Mouse (Mus musculus) kidney, adult 8-10 months (tissue): ENCODE measurements around the gene Bcl9.

Experiments
- DNase-seq, 2 experiments: peaks; one replicate each; pipeline ENCODE4 v3.0.0; 2022

Bcl9 gene

DNA sequence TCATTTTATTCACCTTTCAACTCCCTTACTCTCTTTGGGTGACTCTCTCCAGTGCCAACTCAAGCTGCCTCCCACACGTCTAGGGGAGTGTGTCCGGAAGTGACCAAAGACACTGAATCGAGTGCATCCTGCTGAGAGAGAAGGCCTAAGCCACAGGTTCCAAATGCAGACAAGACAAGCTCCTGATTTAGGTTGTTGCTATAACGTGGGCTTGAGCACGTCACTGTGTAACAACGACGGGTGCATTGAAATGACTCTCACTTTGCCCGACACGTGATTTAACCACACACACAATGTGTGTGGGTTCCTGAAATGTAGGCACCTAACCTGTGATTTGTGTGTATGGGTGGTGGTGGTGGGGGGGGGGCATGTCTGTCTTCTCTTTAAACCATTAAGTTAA is 3.4 kb downstream of the Bcl9 start:
- no peak for DNase-seq

DNA sequence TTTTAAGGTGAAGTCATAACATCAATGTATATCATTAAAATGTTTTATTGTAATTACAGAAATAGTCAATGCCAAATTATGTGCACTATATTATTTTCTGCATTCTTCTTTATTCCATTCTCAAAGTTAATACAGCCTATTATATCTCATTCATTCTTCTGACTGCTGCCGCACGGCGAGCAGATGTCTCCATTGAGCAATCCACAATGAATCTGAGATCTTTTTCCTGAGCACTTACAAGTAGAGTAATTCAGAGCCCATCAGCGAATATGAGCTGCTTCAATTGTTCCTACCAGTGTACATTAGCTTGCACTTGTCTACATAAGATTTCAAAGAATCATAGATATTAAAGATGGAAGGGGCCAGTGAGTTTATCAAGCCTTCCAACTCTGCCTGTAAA is 12.8 kb downstream of the Bcl9 start:
- DNase-seq: no peak

DNA sequence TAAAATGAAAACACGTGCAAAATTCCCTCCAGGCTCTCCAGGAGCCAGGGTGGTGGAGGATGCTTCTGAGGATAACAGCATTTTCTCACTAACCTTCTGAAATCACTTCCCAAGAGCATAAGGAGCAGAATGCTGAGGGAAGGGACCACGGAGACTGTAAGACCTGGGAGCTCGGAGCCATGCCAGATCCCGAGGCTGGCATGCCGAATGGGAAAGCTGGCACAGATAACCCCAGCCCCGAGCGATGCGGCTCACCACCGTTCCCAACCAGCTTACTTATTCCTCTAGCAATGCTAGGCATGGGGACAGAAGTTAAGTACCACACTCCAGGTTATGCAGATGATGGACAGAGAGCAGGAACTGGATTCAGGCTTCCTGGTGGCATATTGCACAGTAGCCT is 13.7 kb downstream of the Bcl9 start:
- DNase-seq: no peak

DNA sequence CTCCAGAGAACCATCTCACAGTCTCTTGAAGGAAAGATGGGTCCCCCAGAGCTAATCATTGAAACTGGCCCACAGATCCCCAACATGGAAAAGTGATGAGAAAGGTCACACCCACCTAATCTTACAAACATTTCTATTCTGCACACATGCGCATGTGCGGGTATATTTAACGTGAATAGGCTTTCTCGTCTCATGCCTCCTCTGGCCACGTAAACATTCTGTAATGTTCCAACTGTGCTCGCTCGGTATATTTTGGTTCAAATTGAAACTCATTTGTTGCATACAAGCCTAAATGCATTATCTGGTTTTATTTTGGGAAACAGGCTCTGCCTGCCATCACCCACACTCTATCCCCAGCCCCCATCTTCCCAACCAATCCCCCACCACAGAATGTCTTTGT is 16.3 kb downstream of the Bcl9 start:
- no peak for DNase-seq

DNA sequence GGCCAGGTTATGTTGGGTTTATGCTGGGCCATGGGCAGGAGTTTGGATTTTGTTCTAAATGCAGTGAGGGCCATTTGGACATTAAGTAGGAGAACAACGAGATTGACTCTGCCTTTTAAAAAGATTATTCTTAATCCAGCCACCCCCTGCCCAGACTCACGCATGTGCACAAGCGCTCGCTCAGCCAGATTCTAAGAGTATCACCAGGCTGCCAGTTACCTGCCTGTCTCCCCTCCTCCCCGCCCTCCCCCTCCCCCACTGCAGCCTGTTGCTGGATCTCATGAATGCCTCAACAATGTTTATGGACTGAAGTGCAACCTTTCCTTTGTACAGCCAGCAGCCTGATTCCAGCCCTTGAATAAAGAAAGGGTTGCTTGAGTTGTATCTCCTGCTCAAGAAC is 22.0 kb downstream of the Bcl9 start:
- DNase-seq: no peak

DNA sequence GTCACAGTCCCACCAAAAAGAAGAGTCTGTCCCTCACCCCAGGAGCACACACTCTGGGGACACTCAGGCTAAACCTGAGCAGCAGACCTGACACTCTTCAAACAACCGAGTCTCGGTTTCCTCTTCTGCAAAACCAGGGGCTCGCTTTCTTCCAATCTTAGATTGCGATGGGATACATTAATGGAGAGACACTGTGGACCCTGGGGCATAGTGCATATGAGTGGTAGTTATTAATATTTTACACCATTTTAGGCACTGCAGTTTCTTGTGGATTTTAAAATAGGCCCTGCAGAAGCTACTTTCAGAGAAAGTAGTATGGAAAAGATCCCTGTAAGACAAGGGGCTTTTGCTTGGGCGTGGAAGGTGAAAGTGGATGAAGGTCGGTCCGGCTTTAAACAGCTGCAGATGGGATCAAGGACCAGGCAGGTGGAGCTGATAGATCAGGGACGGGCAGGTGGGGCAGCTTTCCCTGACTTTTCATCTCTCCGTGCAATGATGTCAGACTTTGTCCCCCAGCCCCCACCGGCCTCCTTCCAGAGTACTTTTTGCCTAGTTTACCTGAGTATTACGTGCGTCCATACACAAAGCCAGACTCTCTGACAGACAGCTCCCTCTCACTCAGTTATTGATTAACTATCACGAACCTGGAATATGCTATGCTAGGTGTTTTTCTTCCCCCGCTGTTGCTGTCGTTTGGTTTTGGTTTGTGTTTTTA is 23.0 kb downstream of the Bcl9 start:
- peak; percentile 51 to 63 for DNase-seq

DNA sequence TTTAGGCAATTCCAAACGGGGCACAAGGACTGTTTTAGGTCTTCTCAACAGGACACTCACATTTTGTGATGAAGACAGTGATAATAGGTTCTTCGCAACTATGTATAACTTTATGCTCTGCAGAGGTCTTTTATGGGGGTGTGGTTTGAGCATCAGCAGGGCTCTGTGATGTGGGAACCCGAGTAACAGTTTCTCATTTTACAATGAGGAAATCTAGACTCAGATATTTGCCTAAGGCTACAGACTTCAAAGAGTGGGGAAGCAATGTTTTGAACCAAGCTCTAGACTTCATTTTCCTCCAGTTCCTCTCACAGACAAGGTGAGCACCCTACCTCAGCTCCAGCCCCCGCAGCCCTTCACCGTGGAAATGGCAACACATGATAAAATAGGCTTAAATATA is 23.8 kb downstream of the Bcl9 start:
- DNase-seq: no peak

DNA sequence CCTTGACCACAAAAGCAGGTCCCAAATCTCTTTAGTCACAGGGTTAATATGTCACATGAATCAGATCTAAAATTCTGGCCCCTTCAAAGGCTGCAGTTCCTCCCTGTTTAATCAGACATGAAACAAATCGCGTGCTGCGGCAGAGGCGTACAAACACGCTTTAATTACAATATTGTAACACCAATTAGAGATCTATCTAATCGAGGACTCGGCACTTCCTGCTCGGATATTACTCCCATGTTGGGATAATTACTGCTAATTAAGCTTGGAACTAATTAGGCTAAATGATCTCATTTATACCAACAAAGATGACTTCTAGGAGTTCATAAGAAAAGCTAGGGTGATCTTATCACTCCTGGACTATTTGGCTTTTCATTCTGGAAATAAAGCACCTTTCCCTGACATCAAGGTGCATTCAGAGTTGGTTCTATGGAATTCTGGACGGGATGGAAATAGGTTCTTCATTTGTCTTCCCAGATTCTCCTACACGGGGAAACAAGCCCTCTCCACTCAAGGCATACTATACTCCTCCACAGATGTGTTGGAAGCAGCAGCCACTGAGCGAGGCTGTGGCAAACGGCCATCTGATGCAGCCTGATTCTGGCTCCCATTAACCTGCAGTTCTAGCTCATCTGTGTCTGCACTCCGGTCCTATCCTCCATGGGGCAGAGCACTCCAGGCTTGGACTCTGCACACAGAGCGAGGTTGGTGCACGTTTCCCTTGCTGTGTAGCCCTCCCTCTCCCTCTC is 31.9 kb downstream of the Bcl9 start:
- DNase-seq: no peak

DNA sequence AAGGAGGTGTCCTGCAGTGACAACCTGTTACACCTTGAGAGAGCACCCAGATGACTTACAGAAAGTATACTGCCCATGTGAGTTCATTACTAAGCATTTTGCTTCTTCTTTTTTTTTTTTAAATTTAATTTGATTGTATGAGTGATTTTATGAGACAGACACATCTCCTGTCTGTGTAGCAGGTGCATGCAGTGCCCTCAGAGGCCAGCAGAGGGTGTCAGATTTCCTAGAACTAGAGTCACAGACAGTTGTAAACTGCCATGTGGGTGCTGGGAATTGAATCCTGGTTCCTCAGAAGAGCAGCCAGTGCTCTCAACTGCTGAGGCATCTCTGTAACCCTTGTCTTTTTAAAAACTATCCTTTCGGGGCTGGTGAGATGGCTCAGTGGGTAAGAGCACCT is 35.5 kb downstream of the Bcl9 start:
- no peak for DNase-seq

DNA sequence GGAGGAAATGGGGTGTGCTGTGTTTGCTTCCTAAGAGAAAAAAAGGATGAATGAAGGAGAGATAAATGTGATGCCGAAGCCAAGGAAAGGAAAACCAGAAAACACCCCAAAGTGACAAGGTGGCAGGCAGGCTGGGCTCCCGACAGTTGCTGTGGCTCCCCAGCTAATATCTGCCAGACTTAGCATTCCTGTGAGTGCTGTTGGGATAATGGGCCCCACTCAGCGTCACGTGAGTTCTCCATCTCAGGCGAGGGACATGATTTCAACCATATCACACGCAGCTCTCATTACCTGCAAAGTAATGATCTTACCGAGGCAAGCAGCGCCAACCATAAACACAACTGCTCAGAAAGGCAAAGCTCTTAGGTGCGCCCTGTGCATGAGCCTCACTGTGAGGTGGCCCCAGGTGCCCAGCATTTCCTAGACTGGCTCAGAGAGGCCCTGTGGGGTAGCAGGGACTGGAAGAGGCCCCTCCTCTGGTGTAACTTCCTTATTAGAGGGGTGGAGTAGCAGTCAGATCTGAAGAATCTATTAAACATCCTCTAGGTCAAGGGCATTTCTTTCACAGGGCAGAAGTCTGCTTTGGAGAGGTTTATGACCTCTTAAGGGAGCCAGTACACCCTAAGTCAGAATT is 41.9 kb downstream of the Bcl9 start:
- DNase-seq: no peak

DNA sequence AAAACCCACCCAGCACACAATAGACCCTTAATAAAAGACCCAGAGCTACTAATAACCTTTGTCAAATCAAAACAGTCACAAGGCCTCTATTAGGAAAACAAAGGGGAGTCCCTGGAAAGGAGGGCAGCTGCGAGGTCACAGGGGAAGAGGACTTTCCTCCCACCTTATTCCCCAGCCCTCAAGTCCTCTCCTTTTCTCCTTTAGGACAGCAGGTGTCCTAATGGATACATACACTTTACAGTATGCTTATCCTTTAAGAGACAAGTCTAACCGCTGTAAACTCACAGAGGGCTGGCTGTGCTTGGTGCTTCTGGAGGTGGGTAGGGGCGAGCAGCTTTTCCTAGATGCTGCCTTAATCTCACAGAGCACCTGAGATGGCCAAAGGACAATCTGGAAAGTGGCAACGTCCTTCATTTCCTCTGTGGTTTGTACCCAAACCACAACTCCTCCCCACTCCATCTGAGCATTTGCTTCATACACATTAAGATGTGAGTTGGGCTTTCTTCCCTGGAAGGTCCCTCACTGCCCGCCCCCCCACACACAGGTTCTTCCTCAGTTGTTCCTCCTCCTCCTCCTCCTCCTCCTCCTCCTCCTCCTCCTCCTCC is 42.8 kb downstream of the Bcl9 start:
- DNase-seq: no peak

DNA sequence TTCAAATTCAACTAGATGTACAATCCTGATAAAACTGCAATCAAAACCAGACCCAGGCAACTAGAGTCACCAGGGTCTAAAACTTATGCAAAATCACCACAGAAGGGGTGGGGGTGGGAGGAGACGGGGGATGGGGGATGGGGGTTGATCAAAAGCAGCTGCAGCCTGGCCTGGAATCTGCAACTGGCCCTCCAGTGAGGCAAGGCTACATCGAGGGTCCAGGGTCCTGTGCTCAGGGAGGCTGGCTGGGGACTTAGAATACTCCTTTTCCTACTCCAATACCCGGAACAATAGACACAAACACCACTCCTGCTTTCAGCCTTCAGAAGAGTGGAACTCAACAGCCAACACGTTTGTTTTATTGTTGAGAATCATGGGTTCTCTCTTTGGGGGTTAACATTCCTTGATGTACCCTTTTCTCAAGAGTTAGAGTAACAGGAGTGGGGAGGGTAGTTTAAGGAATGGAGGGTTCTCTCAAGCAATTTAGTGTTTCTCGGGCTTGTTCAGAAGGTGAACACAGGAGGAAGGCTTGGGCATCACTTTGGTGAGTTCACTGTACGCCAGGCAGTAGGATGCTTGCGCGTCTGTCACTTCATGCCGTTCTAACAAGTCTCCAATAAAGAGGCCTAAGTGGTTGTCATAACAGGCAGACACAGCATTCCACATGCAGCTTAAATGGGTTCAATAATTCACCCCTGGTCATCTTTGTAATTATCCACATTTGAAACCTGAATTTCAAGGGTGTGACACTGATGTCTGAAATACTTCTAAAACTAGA is 43.7 kb downstream of the Bcl9 start:
- no peak for DNase-seq

DNA sequence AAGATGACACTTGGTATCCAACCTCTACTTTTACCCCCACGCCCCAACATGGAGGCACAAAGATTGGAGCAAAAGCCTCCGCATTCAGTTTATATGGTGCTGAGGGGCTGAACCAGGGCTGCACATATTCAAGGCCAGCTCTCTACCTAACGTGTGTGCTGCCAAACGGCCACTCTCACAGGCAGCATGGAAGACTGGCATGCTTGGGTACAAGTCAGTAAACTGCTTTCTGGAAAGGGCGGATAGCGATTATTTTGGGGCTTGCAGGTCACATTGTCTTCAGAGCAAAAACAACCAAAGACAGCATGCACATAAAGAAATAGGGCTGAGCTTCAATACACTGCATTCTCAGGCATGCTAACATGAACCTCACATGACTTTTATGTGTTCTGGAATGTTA is 44.8 kb downstream of the Bcl9 start:
- DNase-seq: no peak

DNA sequence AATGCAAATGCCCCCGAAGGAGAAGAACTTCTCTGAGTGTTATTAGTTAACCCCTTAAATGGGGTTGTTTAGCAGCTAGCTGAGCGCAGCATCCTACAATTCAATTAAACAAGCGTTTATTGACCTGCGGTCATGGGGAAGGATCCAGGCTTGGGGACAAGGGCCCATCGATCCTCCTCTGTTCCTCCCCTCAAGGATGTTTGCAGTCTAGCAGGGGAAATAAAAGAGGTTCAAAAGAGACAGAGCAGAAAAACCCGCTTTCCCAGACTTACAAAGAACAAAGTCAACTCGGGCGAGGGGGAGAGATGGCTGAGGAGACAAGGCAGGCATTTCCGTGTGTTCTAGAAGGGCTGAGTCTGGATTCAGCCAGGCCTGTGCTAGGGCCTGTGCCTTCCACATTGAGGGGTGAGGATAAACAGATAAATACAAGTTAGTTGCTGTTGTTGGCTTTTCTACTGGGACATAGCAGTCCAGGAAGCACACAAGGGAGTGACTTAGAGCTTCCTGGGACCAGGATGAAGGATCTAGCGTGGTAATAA is 55.0 kb downstream of the Bcl9 start:
- DNase-seq: no peak

DNA sequence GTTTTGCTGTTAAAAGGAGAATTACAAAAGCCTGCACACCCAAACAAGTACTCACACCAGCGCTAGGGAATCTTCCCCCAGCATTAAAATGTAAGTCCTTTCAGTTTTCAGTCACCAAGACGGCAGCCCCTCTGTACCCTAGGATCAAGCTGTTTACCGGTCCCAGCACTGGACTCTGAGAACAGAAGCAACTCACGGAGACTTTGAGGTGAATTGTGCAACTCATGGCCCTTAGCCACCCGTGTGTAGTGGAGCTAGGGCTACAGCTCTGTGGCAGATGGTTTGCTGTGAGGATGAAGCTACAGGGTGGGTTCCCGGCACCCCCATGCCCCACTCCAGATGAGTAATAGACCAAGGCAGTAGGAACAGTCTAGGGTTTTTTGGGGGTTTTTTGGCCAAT is 55.9 kb downstream of the Bcl9 start:
- DNase-seq: no peak

DNA sequence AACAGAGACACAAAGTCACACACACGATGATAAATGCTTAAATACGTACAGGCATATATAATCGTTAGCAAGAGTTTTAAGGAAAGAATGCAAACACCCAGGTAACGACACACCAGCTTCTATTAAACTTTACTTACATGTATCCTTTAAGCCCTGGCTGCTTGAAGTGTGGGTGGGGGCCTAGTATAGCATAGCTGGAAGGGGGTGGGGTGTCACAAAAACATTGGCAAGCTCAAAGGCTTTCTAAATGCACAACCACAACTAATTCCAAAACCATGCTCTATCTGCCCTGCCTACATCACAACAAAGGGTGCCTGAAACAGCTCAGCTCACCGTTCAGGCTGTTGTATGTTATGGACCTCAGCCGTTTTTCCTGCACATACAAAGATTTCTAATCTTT is 57.9 kb downstream of the Bcl9 start:
- no peak for DNase-seq

DNA sequence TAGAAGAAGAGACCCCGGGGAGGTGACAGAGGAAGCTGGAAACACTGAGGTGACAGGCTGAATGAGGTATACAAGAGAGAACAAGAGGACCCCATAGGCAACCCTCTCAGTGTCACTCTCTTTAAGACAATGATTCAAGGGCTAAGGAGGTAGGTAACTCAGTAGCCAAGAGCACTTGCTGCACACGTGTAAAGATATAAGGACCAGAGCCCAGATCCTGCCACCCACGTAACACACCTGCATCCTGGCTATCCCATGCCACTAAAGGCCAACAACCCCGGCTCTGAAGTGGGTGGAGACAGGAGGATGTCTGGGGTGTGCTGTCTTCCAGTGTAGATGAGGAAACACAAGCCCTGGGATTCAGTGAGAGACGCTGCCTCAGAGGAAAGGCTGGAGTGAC is 58.4 kb downstream of the Bcl9 start:
- DNase-seq: no peak

DNA sequence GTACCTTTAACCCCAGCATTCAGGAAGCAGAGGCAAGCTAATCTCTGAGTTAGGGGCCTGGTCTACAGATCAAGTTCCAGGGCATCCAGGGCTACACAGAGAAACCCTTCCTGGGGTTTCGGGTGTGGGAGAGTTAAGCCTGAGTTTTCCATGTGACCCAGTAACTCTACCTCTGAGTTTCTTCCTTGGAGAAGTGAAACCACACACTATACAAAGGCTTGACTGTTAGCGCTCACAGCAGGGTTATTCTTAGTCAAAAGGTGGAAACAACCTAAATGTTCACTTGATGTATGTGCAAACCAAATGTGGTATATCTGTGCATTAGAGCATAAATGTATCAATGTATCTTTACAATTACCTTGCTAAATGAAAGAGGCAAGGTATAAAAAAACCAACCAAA is 59.2 kb downstream of the Bcl9 start:
- DNase-seq: no peak

DNA sequence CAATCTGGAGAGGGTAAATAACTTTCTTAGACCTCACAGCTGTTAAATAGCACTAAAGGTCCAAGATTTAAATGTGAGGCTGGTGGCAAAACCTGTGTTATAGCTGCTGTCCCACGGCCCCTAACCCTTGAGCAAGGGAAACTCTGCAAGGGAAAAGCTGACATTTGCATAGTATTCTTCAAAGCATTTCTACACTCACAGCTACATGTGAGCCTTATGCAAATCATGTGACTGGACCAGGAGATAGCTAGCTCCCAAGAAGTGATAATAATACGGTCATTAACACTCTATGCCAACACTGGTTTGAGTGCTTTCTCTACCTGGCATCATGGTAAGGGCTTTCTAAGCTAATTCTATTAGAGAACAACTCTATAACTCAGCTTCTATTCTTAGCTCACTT is 60.3 kb downstream of the Bcl9 start:
- no peak for DNase-seq

DNA sequence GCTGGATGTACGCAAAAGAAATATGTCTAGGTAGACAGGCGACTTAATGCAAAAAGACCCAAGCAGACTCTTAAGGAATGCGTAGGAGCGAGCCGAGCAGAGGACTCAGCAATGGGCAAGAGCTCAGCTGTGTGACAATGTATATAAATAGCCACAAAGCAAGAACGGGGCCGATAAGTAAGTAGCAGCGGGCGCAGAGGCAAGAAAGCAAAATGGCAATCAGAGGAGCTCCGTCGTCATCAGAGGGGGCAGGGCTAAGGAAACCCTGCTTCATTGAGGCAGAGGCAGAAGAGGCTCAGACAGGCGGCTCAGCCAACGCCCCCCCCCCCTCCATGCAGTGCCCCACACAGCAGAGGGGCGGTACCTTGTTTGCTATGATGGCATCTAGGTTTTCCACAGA is 62.9 kb downstream of the Bcl9 start:
- no peak for DNase-seq

DNA sequence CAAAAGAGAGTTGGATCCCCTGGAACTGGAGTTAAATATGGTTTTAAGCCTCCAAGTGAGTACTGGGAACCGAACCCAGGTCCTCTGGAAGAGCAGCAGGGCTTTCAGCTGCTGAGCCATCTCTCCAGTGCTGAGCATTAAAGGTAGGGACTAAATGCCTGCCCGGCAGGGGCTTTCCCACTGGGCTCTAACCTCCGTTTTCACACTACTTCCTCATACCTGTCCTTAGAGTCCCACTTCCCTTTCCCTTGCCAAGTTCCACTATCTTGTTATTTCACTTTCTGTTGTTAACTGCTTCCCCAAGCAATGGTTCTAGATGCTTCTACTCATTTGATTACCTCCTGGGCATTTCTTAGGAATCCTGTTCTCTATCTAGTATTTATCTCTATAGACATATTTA is 65.4 kb downstream of the Bcl9 start:
- DNase-seq: no peak

DNA sequence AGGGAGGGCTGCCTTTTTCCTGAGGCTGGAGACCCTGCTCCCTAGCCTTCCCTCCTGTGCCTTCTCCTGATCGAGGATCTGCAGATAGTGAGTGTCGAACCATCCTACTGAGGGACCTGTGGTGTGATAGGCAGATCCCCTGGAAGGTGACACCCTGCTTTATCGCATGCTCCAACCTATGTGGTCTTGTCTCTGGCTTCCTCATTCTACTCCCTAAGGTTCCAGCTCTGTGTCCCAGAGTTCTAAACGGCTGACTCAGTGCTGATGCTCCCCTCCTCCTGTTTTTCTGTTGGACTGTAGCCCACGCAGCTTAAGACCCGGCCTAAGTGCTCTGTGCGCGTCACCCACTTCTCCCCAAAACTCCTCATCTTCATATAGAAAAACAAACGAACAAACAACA is 65.9 kb downstream of the Bcl9 start:
- no peak for DNase-seq
